Mouse (Mus musculus) forebrain, embryonic 16.5 days (tissue): ENCODE results near the gene Plp2. TPM values are rescaled to one million over a fixed set of nuclear protein-coding genes. Genes with fewer than 3 reads are reported as not detected.

Source experiments
- ATAC-seq: fragments of 200-750 bp; cut with Nextera tagmentation; 2 replicates; pipeline ENCODE4 v1.8.0; 2017; ENCODE audit warnings: mild to moderate bottlenecking, moderate library complexity
- H3K27ac ChIP-seq: fragments of 300-500 bp; sonication (generic); 2 replicates; pipeline ENCODE4 v1.5.1; 2014; ENCODE audit warnings: low read length, control low read depth
- H3K27me3 ChIP-seq: fragments of 300-500 bp; sonication (generic); replicated peaks from 2 replicates; pipeline ENCODE4 v1.6.1; 2014; ENCODE audit warnings: low read length; ENCODE audit not compliant: control insufficient read depth, insufficient read depth
- H3K36me3 ChIP-seq: fragments of 300-500 bp; sonication (generic); 2 replicates; pipeline ENCODE4 v1.6.1; 2014; ENCODE audit not compliant: control insufficient read depth, insufficient read depth
- H3K4me1 ChIP-seq: fragments of 300-500 bp; sonication (generic); replicated peaks from 2 replicates; pipeline ENCODE4 v1.6.1; 2014; ENCODE audit warnings: low read length; ENCODE audit not compliant: control insufficient read depth, insufficient read depth
- H3K4me2 ChIP-seq: fragments of 300-500 bp; sonication (generic); 2 replicates; pipeline ENCODE4 v1.6.1; 2014; ENCODE audit warnings: mild to moderate bottlenecking, low read length, control low read depth
- H3K4me3 ChIP-seq: fragments of 300-500 bp; sonication (generic); replicated peaks from 2 replicates; pipeline ENCODE4 v1.5.1; 2014; ENCODE audit warnings: mild to moderate bottlenecking, low read length, control low read depth
- H3K9ac ChIP-seq: fragments of 300-500 bp; sonication (generic); replicated peaks from 2 replicates; pipeline ENCODE4 v1.6.1; 2014; ENCODE audit warnings: low read depth, low read length, control low read depth
- H3K9me3 ChIP-seq: fragments of 300-500 bp; sonication (generic); 2 replicates; pipeline ENCODE4 v1.6.1; 2016; ENCODE audit warnings: low read length; ENCODE audit not compliant: control insufficient read depth
- WGBS: fragments of 180-500 bp; shearing (Covaris S2); extraction: QIAGEN DNeasy Blood & Tissue Kit; methylation state at CpG from one replicate; pipeline ENCODE4 v1.1.7; 2014; 5-methylcytosine and 5-hydroxymethylcytosine counted together
- polyA plus RNA-seq: library from polyadenylated mRNA; unstranded; fragments of >200 nt; fragmentation: Nextera tagmentation; extraction: Ambion mirVana; gene quantifications from 2 replicates; pipeline ENCODE4 v1.2.1, GENCODE M21; 2015

Gene Plp2
- polyA plus RNA-seq, 1 experiment from 2014 or later = 35.1 TPM

- Histone ChIP-seq H3K4me3 (no peak overlapping the region), H3K36me3 (0 out of 2 replicates have a peak, but pooled peaks cover 2% of the 10 kb centered on the region), H3K4me1 (peaks cover 11% of the 10 kb centered on the region), H3K4me2 (no peak overlapping the region), H3K27ac (no peak overlapping the region), H3K9me3 (no peaks in the 10 kb centered on the region), H3K27me3 (no peaks in the 10 kb centered on the region), H3K9ac (no peak overlapping the region)
- ATAC-seq = no peak
- 19% methylated on average over 5 of the region's 5 CpGs for WGBS
Observed at GRCm38 (mm10) chrX:7645349-7645748, 25.8 kb downstream of the Plp2 start.

- Histone ChIP-seq H3K36me3 (0 out of 2 replicates have a peak, but pooled peaks cover 2% of the 10 kb centered on the region), H3K27ac (no peak overlapping the region), H3K4me3 (peak overlapping the region; percentile 24), H3K4me2 (peak overlapping the region; percentile 71), H3K4me1 (peaks cover 14% of the 10 kb centered on the region), H3K9me3 (no peaks in the 10 kb centered on the region), H3K9ac (peak overlapping the region; percentile 41), H3K27me3 (no peaks in the 10 kb centered on the region)
- ATAC-seq = no peak
- WGBS = 41% methylated on average over 12 of the region's 12 CpGs
Observed at GRCm38 (mm10) chrX:7640785-7641184, 30.4 kb downstream of the Plp2 start.

- H3K9me3 ChIP-seq = no peaks in the 10 kb centered on the region
- no peaks in the 10 kb centered on the region for H3K27me3 ChIP-seq
- WGBS = 22% methylated on average over 13 of the region's 13 CpGs
- peak overlapping the region; percentile 59 for H3K4me3 ChIP-seq
- H3K4me1 ChIP-seq = peaks cover 14% of the 10 kb centered on the region
- H3K4me2 ChIP-seq = peak overlapping the region; percentile 71
- peak; percentile 8; the same call in 1 of the 2 replicates for ATAC-seq
- peak overlapping the region; percentile 74 for H3K27ac ChIP-seq
- H3K9ac ChIP-seq = peak overlapping the region; percentile 65
- 0 out of 2 replicates have a peak, but pooled peaks cover 2% of the 10 kb centered on the region for H3K36me3 ChIP-seq
Observed at GRCm38 (mm10) chrX:7639536-7640325, 31.5 kb downstream of the Plp2 start.

DNA sequence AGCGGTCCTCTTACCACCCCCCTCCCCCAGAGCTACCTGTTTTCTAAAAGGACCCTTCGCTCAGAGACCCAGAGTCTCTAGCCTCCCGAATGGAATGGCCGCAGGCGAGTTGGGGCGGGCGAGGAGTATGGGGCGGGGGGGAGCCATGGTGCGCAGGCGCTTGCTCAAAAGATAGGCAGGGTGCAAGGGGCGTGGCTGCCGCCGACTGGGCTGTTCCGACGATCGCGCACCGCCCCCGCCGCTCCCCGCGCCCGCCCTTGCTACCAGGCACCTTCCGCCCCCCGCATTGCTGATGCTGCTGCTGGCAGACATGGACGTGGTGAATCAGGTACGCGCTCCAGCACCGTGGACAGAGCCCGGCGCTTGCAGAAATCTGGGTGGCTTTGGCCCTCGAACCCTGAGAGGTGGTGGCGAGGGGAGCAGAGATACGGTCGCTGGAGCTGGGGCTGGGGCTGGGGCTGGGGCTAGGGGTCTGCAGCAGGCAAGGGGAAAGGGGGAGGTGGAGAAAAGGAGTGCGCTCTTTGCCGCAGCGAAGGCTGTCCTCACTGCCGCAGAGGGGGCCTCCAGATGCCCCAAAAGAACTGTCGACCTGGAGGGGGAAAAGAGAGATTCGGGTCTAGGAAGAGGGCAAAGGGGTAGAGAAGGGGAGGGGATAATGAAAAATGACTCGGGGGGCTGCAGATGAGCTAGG lies 32.6 kb downstream of the Plp2 start, which contains the start of gene Syp:
Gene Syp, plus strand, starts transcription at position 71 of the 691 bp plus-strand sequence.
- WGBS = 26% methylated on average over 38 of the region's 42 CpGs
- ATAC-seq = peak; percentile 85
- 0 out of 2 replicates have a peak, but pooled peaks cover 2% of the 10 kb centered on the region for H3K36me3 ChIP-seq
- H3K4me1 ChIP-seq = peaks cover 14% of the 10 kb centered on the region
- peak within 1 kb of the TSS; percentile 65 for H3K9ac ChIP-seq
- no peaks in the 10 kb centered on the region for H3K9me3 ChIP-seq
- peak within 1 kb of the TSS; percentile 59 for H3K4me3 ChIP-seq
- H3K27ac ChIP-seq = peak within 1 kb of the TSS; percentile 74
- no peaks in the 10 kb centered on the region for H3K27me3 ChIP-seq
- peak within 1 kb of the TSS; percentile 71 for H3K4me2 ChIP-seq

DNA sequence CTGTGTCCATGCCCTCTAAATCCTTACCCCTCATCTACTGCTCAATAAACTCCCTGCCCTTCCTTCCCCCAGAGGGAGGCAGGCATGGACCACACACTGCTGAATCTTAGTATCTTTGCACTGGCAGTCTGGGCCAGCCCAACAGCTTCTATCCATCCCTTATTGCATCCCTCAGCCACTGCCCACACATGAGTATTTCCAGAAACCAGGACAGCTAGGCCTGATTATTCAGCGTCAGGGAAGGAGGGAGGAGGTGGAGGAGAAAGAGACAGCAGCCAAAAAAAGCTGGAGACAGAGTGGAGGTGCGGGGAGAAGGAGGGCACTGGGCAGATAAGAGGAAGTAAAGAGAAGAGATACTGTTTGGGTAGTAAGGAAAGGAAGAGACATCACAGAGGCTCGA lies 36.1 kb downstream of the Plp2 start:
- ATAC-seq = no peak
- Histone ChIP-seq H3K4me2 (no peak overlapping the region), H3K4me1 (peaks cover 5% of the 10 kb centered on the region), H3K9ac (no peak overlapping the region), H3K4me3 (no peak overlapping the region), H3K27ac (no peak overlapping the region), H3K36me3 (no peaks in the 10 kb centered on the region), H3K9me3 (no peaks in the 10 kb centered on the region), H3K27me3 (no peaks in the 10 kb centered on the region)
- WGBS = 73% methylated on average over 3 of the region's 3 CpGs

DNA sequence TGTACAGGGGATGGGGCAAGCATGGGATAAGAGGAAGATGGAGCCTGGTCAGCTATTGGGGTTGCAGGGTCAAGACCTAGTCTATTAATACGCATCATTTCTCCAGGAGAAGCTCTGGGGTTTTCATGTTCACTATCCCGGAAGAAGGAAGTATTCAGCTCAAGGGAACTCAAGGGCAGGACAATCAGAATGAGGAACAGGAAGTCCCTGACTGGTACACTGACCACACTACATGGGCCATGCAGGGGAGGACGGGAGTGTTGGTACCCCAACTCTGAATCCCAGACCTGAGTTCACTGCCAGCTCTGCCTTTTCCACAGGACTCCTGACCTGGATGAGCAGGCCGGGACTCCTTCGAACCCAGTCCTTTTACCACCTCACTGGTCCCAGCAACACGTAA lies 38.6 kb downstream of the Plp2 start:
- H3K4me3 ChIP-seq = no peak overlapping the region
- no peaks in the 10 kb centered on the region for H3K36me3 ChIP-seq
- H3K27ac ChIP-seq = no peak overlapping the region
- ATAC-seq = no peak
- H3K9ac ChIP-seq = no peak overlapping the region
- H3K4me1 ChIP-seq = no peaks in the 10 kb centered on the region
- H3K27me3 ChIP-seq = no peaks in the 10 kb centered on the region
- H3K4me2 ChIP-seq = no peak overlapping the region
- H3K9me3 ChIP-seq = no peaks in the 10 kb centered on the region
- 89% methylated on average over 6 of the region's 6 CpGs for WGBS

Other genes with a start within 250 kb of the Plp2 start
- 0.11 and 0.16 TPM in 2 replicates for gene Foxp3, start 97.7 kb downstream of the Plp2 start, polyA plus RNA-seq
- gene Ppp1r3f, start 97.1 kb downstream of the Plp2 start, polyA plus RNA-seq = 4.1 and 4.6 TPM in 2 replicates
- gene Ccdc22, start 65.9 kb downstream of the Plp2 start, polyA plus RNA-seq = 40.5 and 43.9 TPM in 2 replicates
- gene Cacna1f, start 64.3 kb downstream of the Plp2 start, polyA plus RNA-seq = 0.06 and 0.16 TPM in 2 replicates
- gene Syp, start 32.9 kb downstream of the Plp2 start, polyA plus RNA-seq = 120 and 161 TPM in 2 replicates
- gene Prickle3, start 14.1 kb downstream of the Plp2 start, polyA plus RNA-seq = 1.5 and 1.6 TPM in 2 replicates
- gene Magix, start 9.9 kb upstream of the Plp2 start, polyA plus RNA-seq = 0.19 and 0.61 TPM in 2 replicates
- 53.2 and 53.5 TPM in 2 replicates for gene Gpkow, start 25.7 kb upstream of the Plp2 start, polyA plus RNA-seq
- 36.7 and 40.5 TPM in 2 replicates for gene Wdr45, start 42.9 kb upstream of the Plp2 start, polyA plus RNA-seq
- 0.71 TPM in 1 of 2 replicates, not detected in the other for gene Gm45208, start 50.9 kb upstream of the Plp2 start, polyA plus RNA-seq
- 112 and 119 TPM in 2 replicates for gene Praf2, start 57.0 kb upstream of the Plp2 start, polyA plus RNA-seq
- gene Ccdc120, start 79.5 kb upstream of the Plp2 start, polyA plus RNA-seq = 50.0 and 64.2 TPM in 2 replicates
- 20.4 and 21.9 TPM in 2 replicates for gene Tfe3, start 91.2 kb upstream of the Plp2 start, polyA plus RNA-seq
- 72.6 and 81.9 TPM in 2 replicates for gene Gripap1, start 118.4 kb upstream of the Plp2 start, polyA plus RNA-seq
- 2.8 and 4.0 TPM in 2 replicates for gene Kcnd1, start 150.9 kb upstream of the Plp2 start, polyA plus RNA-seq
- 49.9 and 54.1 TPM in 2 replicates for gene Otud5, start 170.0 kb upstream of the Plp2 start, polyA plus RNA-seq
- 16.9 and 22.4 TPM in 2 replicates for gene Pim2, start 206.9 kb upstream of the Plp2 start, polyA plus RNA-seq
- gene Slc35a2, start 212.6 kb upstream of the Plp2 start, polyA plus RNA-seq = 39.4 and 46.0 TPM in 2 replicates
- gene Pqbp1, start 227.9 kb upstream of the Plp2 start, polyA plus RNA-seq = 218 and 223 TPM in 2 replicates
- gene Timm17b, start 228.0 kb upstream of the Plp2 start, polyA plus RNA-seq = 134 and 155 TPM in 2 replicates
- not detected in 2 replicates for gene Gm10491, start 236.4 kb upstream of the Plp2 start, polyA plus RNA-seq
- gene Gm10490, start 238.2 kb upstream of the Plp2 start, polyA plus RNA-seq = not detected in 2 replicates
- 101 and 151 TPM in 2 replicates for gene Pcsk1n, start 248.4 kb upstream of the Plp2 start, polyA plus RNA-seq